Mouse (Mus musculus): ENCODE results near the gene Comt.

Gene Comt

DNA sequence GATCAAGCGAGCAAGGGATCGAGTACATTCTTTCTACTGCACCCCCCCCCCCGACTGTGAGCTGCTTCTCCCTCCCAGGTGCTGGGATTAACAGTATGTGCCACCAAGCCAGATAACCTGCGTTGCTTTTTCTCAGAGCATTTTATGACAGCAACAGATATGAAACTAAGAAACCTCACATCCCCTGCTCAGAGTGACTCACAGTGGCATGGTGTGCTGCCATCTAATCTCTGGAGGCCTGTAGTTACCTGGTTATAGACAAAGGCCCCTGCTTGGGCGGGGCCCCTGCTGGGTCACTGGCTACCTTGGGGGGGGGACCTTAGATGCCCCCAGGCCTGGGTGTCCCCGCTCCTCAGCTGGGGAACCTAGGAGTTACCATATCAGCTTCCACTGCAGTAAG, 68.7 kb downstream of the Comt start:
- DNase-seq = no peak

- no peak for DNase-seq
Measured at GRCm38 (mm10) chr16:18356961-18357360, 69.7 kb downstream of the Comt start.

Data from kidney, postnatal 36 days (tissue).